Mouse (Mus musculus): ENCODE results near the gene Ctnna2. TPM values are rescaled to one million over a fixed set of nuclear protein-coding genes. Genes with fewer than 3 reads are reported as not detected.
A peak's percentile ranks its signal among the peaks of the same experiment; 100 is the strongest.

Gene Ctnna2
- polyA plus RNA-seq, 1 experiment from 2014 or later = 119 TPM

GRCm38 (mm10) chr6:77257358-77258105 is 722.0 kb downstream of the Ctnna2 start:
- H3K27ac ChIP-seq (ENCODE audit: low read depth, low read length) = no peak overlapping the region
- 0 out of 2 replicates have a peak, but pooled peaks have one; percentile 58 for ATAC-seq
- no peaks in the 10 kb centered on the region for H3K4me1 ChIP-seq (ENCODE audit: control insufficient read depth, insufficient read depth, low read depth, low read length)
- no peaks in the 10 kb centered on the region for H3K36me3 ChIP-seq (ENCODE audit: control insufficient read depth, insufficient read depth, low read length)
- no peak overlapping the region for H3K4me3 ChIP-seq (ENCODE audit: low read length)
- 36% methylated on average over 7 of the region's 7 CpGs for WGBS
- H3K9ac ChIP-seq (ENCODE audit: low read depth, low read length) = no peak overlapping the region
- no peaks in the 10 kb centered on the region for H3K27me3 ChIP-seq (replicated peaks; ENCODE audit: control insufficient read depth, insufficient read depth, low read length)
- H3K4me2 ChIP-seq (ENCODE audit: low read length) = no peak overlapping the region
- H3K9me3 ChIP-seq (ENCODE audit: control insufficient read depth, low read length) = no peaks in the 10 kb centered on the region

- Histone ChIP-seq H3K9ac (ENCODE audit: low read depth, low read length) (no peak overlapping the region), H3K27me3 (replicated peaks; ENCODE audit: control insufficient read depth, insufficient read depth, low read length) (no peaks in the 10 kb centered on the region), H3K4me1 (ENCODE audit: control insufficient read depth, insufficient read depth, low read depth, low read length) (no peaks in the 10 kb centered on the region), H3K4me2 (ENCODE audit: low read length) (no peak overlapping the region), H3K4me3 (ENCODE audit: low read length) (no peak overlapping the region), H3K27ac (ENCODE audit: low read depth, low read length) (no peak overlapping the region), H3K9me3 (ENCODE audit: control insufficient read depth, low read length) (no peaks in the 10 kb centered on the region), H3K36me3 (ENCODE audit: control insufficient read depth, insufficient read depth, low read length) (no peaks in the 10 kb centered on the region)
- ATAC-seq = no peak
- WGBS = 95% methylated on average over 4 of the region's 4 CpGs
Observed at GRCm38 (mm10) chr6:77256348-77256747, 723.2 kb downstream of the Ctnna2 start.

GRCm38 (mm10) chr6:77253480-77253879 is 726.0 kb downstream of the Ctnna2 start:
- Histone ChIP-seq H3K4me1 (ENCODE audit: control insufficient read depth, insufficient read depth, low read depth, low read length) (no peaks in the 10 kb centered on the region), H3K27ac (ENCODE audit: low read depth, low read length) (no peak overlapping the region), H3K9me3 (ENCODE audit: control insufficient read depth, low read length) (no peaks in the 10 kb centered on the region), H3K4me2 (ENCODE audit: low read length) (no peak overlapping the region), H3K36me3 (ENCODE audit: control insufficient read depth, insufficient read depth, low read length) (no peaks in the 10 kb centered on the region), H3K27me3 (replicated peaks; ENCODE audit: control insufficient read depth, insufficient read depth, low read length) (no peaks in the 10 kb centered on the region), H3K9ac (ENCODE audit: low read depth, low read length) (no peak overlapping the region), H3K4me3 (ENCODE audit: low read length) (no peak overlapping the region)
- 73% methylated on average over 5 of the region's 5 CpGs for WGBS
- no peak for ATAC-seq

GRCm38 (mm10) chr6:77243541-77244231 is 735.8 kb downstream of the Ctnna2 start:
- peak overlapping the region; percentile 88 for H3K27ac ChIP-seq (ENCODE audit: low read depth, low read length)
- under 1% methylated on average over 43 of the region's 43 CpGs for WGBS
- H3K36me3 ChIP-seq (ENCODE audit: control insufficient read depth, insufficient read depth, low read length) = no peaks in the 10 kb centered on the region
- ATAC-seq = peak; percentile 66
- peak overlapping the region; percentile 55 for H3K4me3 ChIP-seq (ENCODE audit: low read length)
- peak overlapping the region; percentile 96 for H3K4me2 ChIP-seq (ENCODE audit: low read length)
- peak overlapping the region; percentile 85 for H3K9ac ChIP-seq (ENCODE audit: low read depth, low read length)
- no peaks in the 10 kb centered on the region for H3K9me3 ChIP-seq (ENCODE audit: control insufficient read depth, low read length)
- H3K27me3 ChIP-seq (replicated peaks; ENCODE audit: control insufficient read depth, insufficient read depth, low read length) = no peaks in the 10 kb centered on the region
- H3K4me1 ChIP-seq (ENCODE audit: control insufficient read depth, insufficient read depth, low read depth, low read length) = peaks cover 5% of the 10 kb centered on the region

- no peaks in the 10 kb centered on the region for H3K36me3 ChIP-seq (ENCODE audit: control insufficient read depth, insufficient read depth, low read length)
- H3K27me3 ChIP-seq (replicated peaks; ENCODE audit: control insufficient read depth, insufficient read depth, low read length) = no peaks in the 10 kb centered on the region
- under 1% methylated on average over 53 of the region's 53 CpGs for WGBS
- H3K4me3 ChIP-seq (ENCODE audit: low read length) = peak within 1 kb of the TSS; percentile 55
- H3K27ac ChIP-seq (ENCODE audit: low read depth, low read length) = peak within 1 kb of the TSS; percentile 88
- peaks cover 5% of the 10 kb centered on the region for H3K4me1 ChIP-seq (ENCODE audit: control insufficient read depth, insufficient read depth, low read depth, low read length)
- no peaks in the 10 kb centered on the region for H3K9me3 ChIP-seq (ENCODE audit: control insufficient read depth, low read length)
- H3K4me2 ChIP-seq (ENCODE audit: low read length) = peak within 1 kb of the TSS; percentile 96
- peak; percentile 90 for ATAC-seq
- peak within 1 kb of the TSS; percentile 85 for H3K9ac ChIP-seq (ENCODE audit: low read depth, low read length)
Observed at GRCm38 (mm10) chr6:77242601-77243406, 736.7 kb downstream of the Ctnna2 start, which contains the start of gene Lrrtm1. Gene Lrrtm1, plus strand, starts transcription at chr6:77242689.

GRCm38 (mm10) chr6:77240426-77240825 is 739.1 kb downstream of the Ctnna2 start:
- Histone ChIP-seq H3K4me2 (ENCODE audit: low read length) (no peak overlapping the region), H3K9ac (ENCODE audit: low read depth, low read length) (no peak overlapping the region), H3K4me1 (ENCODE audit: control insufficient read depth, insufficient read depth, low read depth, low read length) (peaks cover 5% of the 10 kb centered on the region), H3K36me3 (ENCODE audit: control insufficient read depth, insufficient read depth, low read length) (no peaks in the 10 kb centered on the region), H3K9me3 (ENCODE audit: control insufficient read depth, low read length) (no peaks in the 10 kb centered on the region), H3K27me3 (replicated peaks; ENCODE audit: control insufficient read depth, insufficient read depth, low read length) (no peaks in the 10 kb centered on the region), H3K27ac (ENCODE audit: low read depth, low read length) (no peak overlapping the region), H3K4me3 (ENCODE audit: low read length) (no peak overlapping the region)
- peak; percentile 27; the same call in 1 of the 2 replicates for ATAC-seq
- WGBS = 40% methylated on average over 1 of the region's 1 CpGs

GRCm38 (mm10) chr6:77222849-77223638 is 756.5 kb downstream of the Ctnna2 start:
- Histone ChIP-seq H3K9me3 (ENCODE audit: control insufficient read depth, low read length) (no peaks in the 10 kb centered on the region), H3K4me2 (ENCODE audit: low read length) (peak overlapping the region; percentile 49), H3K27ac (ENCODE audit: low read depth, low read length) (no peak overlapping the region), H3K36me3 (ENCODE audit: control insufficient read depth, insufficient read depth, low read length) (no peaks in the 10 kb centered on the region), H3K4me3 (ENCODE audit: low read length) (0 out of 2 replicates have a peak overlapping the region, but pooled peaks have one; percentile 1), H3K27me3 (replicated peaks; ENCODE audit: control insufficient read depth, insufficient read depth, low read length) (no peaks in the 10 kb centered on the region), H3K4me1 (ENCODE audit: control insufficient read depth, insufficient read depth, low read depth, low read length) (peaks cover 10% of the 10 kb centered on the region; the same call in 1 of the 2 replicates), H3K9ac (ENCODE audit: low read depth, low read length) (no peak overlapping the region; the same call in 1 of the 2 replicates)
- ATAC-seq = peak; percentile 94
- WGBS = 34% methylated on average over 16 of the region's 16 CpGs

GRCm38 (mm10) chr6:77220776-77221175 is 758.7 kb downstream of the Ctnna2 start:
- no peak for ATAC-seq
- H3K36me3 ChIP-seq (ENCODE audit: control insufficient read depth, insufficient read depth, low read length) = no peaks in the 10 kb centered on the region
- H3K9ac ChIP-seq (ENCODE audit: low read depth, low read length) = no peak overlapping the region

More at GRCm38 (mm10) chr6:77220776-77221175, 758.7 kb downstream of the Ctnna2 start:
- WGBS = 51% methylated on average over 4 of the region's 4 CpGs
- Histone ChIP-seq H3K4me1 (ENCODE audit: control insufficient read depth, insufficient read depth, low read depth, low read length) (peaks cover 10% of the 10 kb centered on the region; the same call in 1 of the 2 replicates), H3K27ac (ENCODE audit: low read depth, low read length) (no peak overlapping the region), H3K4me2 (ENCODE audit: low read length) (no peak overlapping the region), H3K4me3 (ENCODE audit: low read length) (no peak overlapping the region), H3K9me3 (ENCODE audit: control insufficient read depth, low read length) (no peaks in the 10 kb centered on the region), H3K27me3 (replicated peaks; ENCODE audit: control insufficient read depth, insufficient read depth, low read length) (no peaks in the 10 kb centered on the region)

Data from hindbrain, embryonic 16.5 days (tissue).